Mouse (Mus musculus): ENCODE measurements at regions not wholly inside any gene's neighbourhood (a gene's known extent, or its start where the extent isn't known, plus 50 kb on each side); places are given as distances from the start of the nearest gene placed in this dataset.

GRCm38 (mm10) chr6:31204839-31205238, 193.7 kb upstream of the Mkln1 start:
- no peak for DNase-seq (ENCODE audit: low spot score)
- Histone ChIP-seq H3K27me3 (ENCODE audit: control insufficient read depth, insufficient read depth, low read length) (no peaks in the 10 kb centered on the region), H3K36me3 (ENCODE audit: control insufficient read depth, insufficient read depth, low read length) (no peaks in the 10 kb centered on the region), H3K4me1 (replicated peaks; ENCODE audit: control insufficient read depth, insufficient read depth, low read length) (no peaks in the 10 kb centered on the region), H3K27ac (ENCODE audit: low read depth, low read length) (no peak overlapping the region), H3K4me3 (ENCODE audit: low read depth, low read length) (no peak overlapping the region), H3K4me2 (ENCODE audit: low read depth, low read length, severe bottlenecking) (no peak overlapping the region), H3K9me3 (ENCODE audit: control insufficient read depth, low read length) (no peaks in the 10 kb centered on the region), H3K9ac (ENCODE audit: low read length) (no peak overlapping the region)
- ATAC-seq (replicated peaks; ENCODE audit: low FRiP score): no peak
- 83% methylated on average over 4 of the region's 4 CpGs for WGBS

GRCm38 (mm10) chr6:31206106-31206505, 192.4 kb upstream of the Mkln1 start:
- H3K27me3 ChIP-seq (ENCODE audit: control insufficient read depth, insufficient read depth, low read length): no peaks in the 10 kb centered on the region
- 87% methylated on average over 7 of the region's 7 CpGs for WGBS
- no peak overlapping the region for H3K9ac ChIP-seq (ENCODE audit: low read length)
- no peaks in the 10 kb centered on the region for H3K36me3 ChIP-seq (ENCODE audit: control insufficient read depth, insufficient read depth, low read length)
- H3K4me3 ChIP-seq (ENCODE audit: low read depth, low read length): no peak overlapping the region
- DNase-seq (ENCODE audit: low spot score): no peak
- H3K9me3 ChIP-seq (ENCODE audit: control insufficient read depth, low read length): no peaks in the 10 kb centered on the region
- no peak for ATAC-seq (replicated peaks; ENCODE audit: low FRiP score)
- H3K4me1 ChIP-seq (replicated peaks; ENCODE audit: control insufficient read depth, insufficient read depth, low read length): no peaks in the 10 kb centered on the region
- no peak overlapping the region for H3K4me2 ChIP-seq (ENCODE audit: low read depth, low read length, severe bottlenecking)
- H3K27ac ChIP-seq (ENCODE audit: low read depth, low read length): no peak overlapping the region

GRCm38 (mm10) chr6:31207231-31207630, 191.3 kb upstream of the Mkln1 start:
- Histone ChIP-seq H3K9ac (ENCODE audit: low read length) (no peak overlapping the region), H3K27ac (ENCODE audit: low read depth, low read length) (no peak overlapping the region), H3K27me3 (ENCODE audit: control insufficient read depth, insufficient read depth, low read length) (no peaks in the 10 kb centered on the region), H3K4me2 (ENCODE audit: low read depth, low read length, severe bottlenecking) (no peak overlapping the region), H3K36me3 (ENCODE audit: control insufficient read depth, insufficient read depth, low read length) (no peaks in the 10 kb centered on the region), H3K4me1 (replicated peaks; ENCODE audit: control insufficient read depth, insufficient read depth, low read length) (no peaks in the 10 kb centered on the region), H3K9me3 (ENCODE audit: control insufficient read depth, low read length) (no peaks in the 10 kb centered on the region), H3K4me3 (ENCODE audit: low read depth, low read length) (no peak overlapping the region)
- DNase-seq (ENCODE audit: low spot score) (no peak), ATAC-seq (replicated peaks; ENCODE audit: low FRiP score) (no peak)
- WGBS: 91% methylated on average over 12 of the region's 12 CpGs

DNA sequence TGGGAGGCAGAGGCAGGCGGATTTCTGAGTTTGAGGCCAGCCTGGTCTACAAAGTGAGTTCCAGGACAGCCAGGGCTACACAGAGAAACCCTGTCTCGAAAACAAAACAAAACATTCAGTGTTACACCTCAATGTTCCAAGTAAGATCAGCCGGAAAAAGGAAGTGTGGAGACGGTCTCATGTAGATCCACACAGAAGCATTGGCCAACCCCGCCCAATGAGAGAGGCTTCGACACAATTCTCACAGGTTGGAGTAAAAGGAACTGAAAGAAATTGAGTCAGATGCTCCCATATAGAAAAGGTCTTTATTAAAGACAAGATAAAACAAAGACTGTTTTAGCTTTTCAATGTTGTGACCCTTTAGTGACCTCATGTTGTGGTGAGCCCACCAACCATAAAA, 190.3 kb upstream of the Mkln1 start:
- H3K27ac ChIP-seq (ENCODE audit: low read depth, low read length): no peak overlapping the region
- no peak for ATAC-seq (replicated peaks; ENCODE audit: low FRiP score)
- WGBS: 90% methylated on average over 6 of the region's 6 CpGs
- H3K36me3 ChIP-seq (ENCODE audit: control insufficient read depth, insufficient read depth, low read length): no peaks in the 10 kb centered on the region
- no peak overlapping the region for H3K9ac ChIP-seq (ENCODE audit: low read length)
- H3K4me3 ChIP-seq (ENCODE audit: low read depth, low read length): no peak overlapping the region
- no peak overlapping the region for H3K4me2 ChIP-seq (ENCODE audit: low read depth, low read length, severe bottlenecking)
- H3K9me3 ChIP-seq (ENCODE audit: control insufficient read depth, low read length): no peaks in the 10 kb centered on the region
- no peaks in the 10 kb centered on the region for H3K27me3 ChIP-seq (ENCODE audit: control insufficient read depth, insufficient read depth, low read length)
- no peak for DNase-seq (ENCODE audit: low spot score)
- H3K4me1 ChIP-seq (replicated peaks; ENCODE audit: control insufficient read depth, insufficient read depth, low read length): no peaks in the 10 kb centered on the region

- no peak overlapping the region for H3K4me2 ChIP-seq (ENCODE audit: low read depth, low read length, severe bottlenecking)
- no peak overlapping the region for H3K4me3 ChIP-seq (ENCODE audit: low read depth, low read length)
- no peaks in the 10 kb centered on the region for H3K9me3 ChIP-seq (ENCODE audit: control insufficient read depth, low read length)
- DNase-seq (ENCODE audit: low spot score): no peak
- no peak overlapping the region for H3K9ac ChIP-seq (ENCODE audit: low read length)
- no peak for ATAC-seq (replicated peaks; ENCODE audit: low FRiP score)
- WGBS: 89% methylated on average over 15 of the region's 15 CpGs
- no peaks in the 10 kb centered on the region; the same call in 1 of the 2 replicates for H3K27me3 ChIP-seq (ENCODE audit: control insufficient read depth, insufficient read depth, low read length)
- no peaks in the 10 kb centered on the region for H3K36me3 ChIP-seq (ENCODE audit: control insufficient read depth, insufficient read depth, low read length)
- H3K4me1 ChIP-seq (replicated peaks; ENCODE audit: control insufficient read depth, insufficient read depth, low read length): no peaks in the 10 kb centered on the region
- H3K27ac ChIP-seq (ENCODE audit: low read depth, low read length): no peak overlapping the region
These were observed 189.0 kb upstream of the Mkln1 start for GRCm38 (mm10) chr6:31209411-31210139.

GRCm38 (mm10) chr6:31210209-31210714, 188.3 kb upstream of the Mkln1 start:
- WGBS: 80% methylated on average over 7 of the region's 7 CpGs
- no peak for ATAC-seq (replicated peaks; ENCODE audit: low FRiP score)

GRCm38 (mm10) chr6:31211091-31211490, 187.4 kb upstream of the Mkln1 start:
- Histone ChIP-seq H3K9ac (ENCODE audit: low read length) (no peak overlapping the region), H3K36me3 (ENCODE audit: control insufficient read depth, insufficient read depth, low read length) (no peaks in the 10 kb centered on the region), H3K4me1 (replicated peaks; ENCODE audit: control insufficient read depth, insufficient read depth, low read length) (peaks cover 2% of the 10 kb centered on the region; the same call in 1 of the 2 replicates), H3K4me3 (ENCODE audit: low read depth, low read length) (no peak overlapping the region), H3K9me3 (ENCODE audit: control insufficient read depth, low read length) (no peaks in the 10 kb centered on the region), H3K27ac (ENCODE audit: low read depth, low read length) (no peak overlapping the region), H3K27me3 (ENCODE audit: control insufficient read depth, insufficient read depth, low read length) (peaks cover 8% of the 10 kb centered on the region), H3K4me2 (ENCODE audit: low read depth, low read length, severe bottlenecking) (no peak overlapping the region)
- DNase-seq (ENCODE audit: low spot score) (no peak), ATAC-seq (replicated peaks; ENCODE audit: low FRiP score) (no peak)
- 86% methylated on average over 4 of the region's 4 CpGs for WGBS

More at GRCm38 (mm10) chr6:31210209-31210714, 188.3 kb upstream of the Mkln1 start:
- H3K4me2 ChIP-seq (ENCODE audit: low read depth, low read length, severe bottlenecking): no peak overlapping the region
- DNase-seq (ENCODE audit: low spot score): no peak
- H3K27me3 ChIP-seq (ENCODE audit: control insufficient read depth, insufficient read depth, low read length): no peaks in the 10 kb centered on the region; the same call in 1 of the 2 replicates
- no peak overlapping the region for H3K27ac ChIP-seq (ENCODE audit: low read depth, low read length)
- no peaks in the 10 kb centered on the region for H3K9me3 ChIP-seq (ENCODE audit: control insufficient read depth, low read length)
- no peaks in the 10 kb centered on the region for H3K36me3 ChIP-seq (ENCODE audit: control insufficient read depth, insufficient read depth, low read length)
- no peak overlapping the region for H3K4me3 ChIP-seq (ENCODE audit: low read depth, low read length)
- H3K4me1 ChIP-seq (replicated peaks; ENCODE audit: control insufficient read depth, insufficient read depth, low read length): no peaks in the 10 kb centered on the region
- no peak overlapping the region for H3K9ac ChIP-seq (ENCODE audit: low read length)

- no peaks in the 10 kb centered on the region for H3K36me3 ChIP-seq (ENCODE audit: control insufficient read depth, insufficient read depth, low read length)
- no peak overlapping the region for H3K9ac ChIP-seq (ENCODE audit: low read length)
- H3K4me3 ChIP-seq (ENCODE audit: low read depth, low read length): no peak overlapping the region
- no peak overlapping the region for H3K27ac ChIP-seq (ENCODE audit: low read depth, low read length)
- peaks cover 3% of the 10 kb centered on the region; the same call in 1 of the 2 replicates for H3K4me1 ChIP-seq (replicated peaks; ENCODE audit: control insufficient read depth, insufficient read depth, low read length)
- no peaks in the 10 kb centered on the region for H3K9me3 ChIP-seq (ENCODE audit: control insufficient read depth, low read length)
- H3K27me3 ChIP-seq (ENCODE audit: control insufficient read depth, insufficient read depth, low read length): peaks cover 10% of the 10 kb centered on the region
- DNase-seq (ENCODE audit: low spot score) (no peak), ATAC-seq (replicated peaks; ENCODE audit: low FRiP score) (no peak)
- no peak overlapping the region for H3K4me2 ChIP-seq (ENCODE audit: low read depth, low read length, severe bottlenecking)
- 85% methylated on average over 5 of the region's 5 CpGs for WGBS
These were observed 186.9 kb upstream of the Mkln1 start for GRCm38 (mm10) chr6:31211616-31212015.

GRCm38 (mm10) chr6:31212080-31212479, 186.5 kb upstream of the Mkln1 start:
- 92% methylated on average over 7 of the region's 7 CpGs for WGBS
- ATAC-seq (replicated peaks; ENCODE audit: low FRiP score): no peak
- no peaks in the 10 kb centered on the region for H3K9me3 ChIP-seq (ENCODE audit: control insufficient read depth, low read length)

More at GRCm38 (mm10) chr6:31212080-31212479, 186.5 kb upstream of the Mkln1 start:
- H3K36me3 ChIP-seq (ENCODE audit: control insufficient read depth, insufficient read depth, low read length): no peaks in the 10 kb centered on the region
- peaks cover 15% of the 10 kb centered on the region for H3K27me3 ChIP-seq (ENCODE audit: control insufficient read depth, insufficient read depth, low read length)
- DNase-seq (ENCODE audit: low spot score): no peak
- no peak overlapping the region for H3K4me3 ChIP-seq (ENCODE audit: low read depth, low read length)
- no peak overlapping the region for H3K27ac ChIP-seq (ENCODE audit: low read depth, low read length)
- no peak overlapping the region for H3K9ac ChIP-seq (ENCODE audit: low read length)
- H3K4me2 ChIP-seq (ENCODE audit: low read depth, low read length, severe bottlenecking): no peak overlapping the region
- peaks cover 8% of the 10 kb centered on the region for H3K4me1 ChIP-seq (replicated peaks; ENCODE audit: control insufficient read depth, insufficient read depth, low read length)
